Mouse (Mus musculus): ENCODE results near the gene Rd3l.
"Not testable (repeated sequence)": the region's sequence is repeated elsewhere in the genome, so short reads cannot be mapped to it uniquely, and the experiment has no call there.

Gene Rd3l

GRCm38 (mm10) chr12:111966683-111967173 lies 14.4 kb downstream of the Rd3l start, which contains the start of gene Atp5mpl:
TSS of gene Atp5mpl (minus strand) at chr12:111966977.
- DNase-seq (ENCODE audit: inconsistent ontology term): peak; percentile 96

- DNase-seq (ENCODE audit: inconsistent ontology term): no peak
Observed at GRCm38 (mm10) chr12:111963339-111963738, 17.8 kb downstream of the Rd3l start.

- DNase-seq (ENCODE audit: inconsistent ontology term): no peak
Observed at GRCm38 (mm10) chr12:111958101-111958865, 22.8 kb downstream of the Rd3l start.

GRCm38 (mm10) chr12:111956173-111956572 lies 24.9 kb downstream of the Rd3l start:
- DNase-seq (ENCODE audit: inconsistent ontology term): no peak

- DNase-seq (ENCODE audit: inconsistent ontology term): no peak
Observed at GRCm38 (mm10) chr12:111951701-111952100, 29.4 kb downstream of the Rd3l start.

- DNase-seq (ENCODE audit: inconsistent ontology term): no peak
Observed at GRCm38 (mm10) chr12:111950486-111950885, 30.6 kb downstream of the Rd3l start.

GRCm38 (mm10) chr12:111946716-111947115 lies 34.4 kb downstream of the Rd3l start:
- DNase-seq (ENCODE audit: inconsistent ontology term): peak; percentile 49

GRCm38 (mm10) chr12:111945765-111946655 lies 35.1 kb downstream of the Rd3l start:
- peak; percentile 76 for DNase-seq (ENCODE audit: inconsistent ontology term)

- DNase-seq (ENCODE audit: inconsistent ontology term): no peak
Observed at GRCm38 (mm10) chr12:111945115-111945514, 36.0 kb downstream of the Rd3l start.

GRCm38 (mm10) chr12:111944065-111944987 lies 36.8 kb downstream of the Rd3l start:
- not testable (repeated sequence) for DNase-seq (ENCODE audit: inconsistent ontology term)

GRCm38 (mm10) chr12:111943421-111944064 lies 37.6 kb downstream of the Rd3l start:
- no peak for DNase-seq (ENCODE audit: inconsistent ontology term)

GRCm38 (mm10) chr12:111938623-111939177 lies 42.4 kb downstream of the Rd3l start:
- DNase-seq (ENCODE audit: inconsistent ontology term): no peak

GRCm38 (mm10) chr12:111936706-111937550 lies 44.2 kb downstream of the Rd3l start:
- DNase-seq (ENCODE audit: inconsistent ontology term): peak; percentile 42

- DNase-seq (ENCODE audit: inconsistent ontology term): no peak
Observed at GRCm38 (mm10) chr12:111933971-111934370, 47.1 kb downstream of the Rd3l start.

GRCm38 (mm10) chr12:111933032-111933704 lies 47.9 kb downstream of the Rd3l start:
- no peak for DNase-seq (ENCODE audit: inconsistent ontology term)

- no peak for DNase-seq (ENCODE audit: inconsistent ontology term)
Observed at GRCm38 (mm10) chr12:111932513-111932912, 48.6 kb downstream of the Rd3l start.

- DNase-seq (ENCODE audit: inconsistent ontology term): no peak
Observed at GRCm38 (mm10) chr12:111931411-111932025, 49.6 kb downstream of the Rd3l start.
